Mouse (Mus musculus): ENCODE data around the gene Slc9a1.

Gene Slc9a1

DNA sequence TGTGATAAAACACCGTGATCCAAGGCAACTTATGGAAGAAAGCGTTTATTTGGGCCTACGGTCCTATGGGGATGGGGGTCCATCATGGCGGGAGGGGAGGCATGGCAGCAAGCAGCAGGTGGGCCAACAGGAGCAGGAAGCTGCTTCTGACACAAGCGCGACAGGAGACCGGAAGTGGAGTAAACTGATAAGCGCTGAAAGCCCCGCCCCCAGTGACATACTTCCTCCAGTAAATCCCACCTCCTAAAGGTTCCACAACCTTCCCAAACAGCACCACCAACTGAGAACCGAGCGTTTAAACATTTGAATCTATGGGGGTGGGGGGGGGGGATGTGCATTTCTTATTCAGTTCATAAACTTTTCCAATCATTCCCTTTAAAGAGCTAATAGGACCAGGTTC is 66.4 kb downstream of the Slc9a1 start:
- no peak for DNase-seq (ENCODE audit: low read depth, low spot score)

DNA sequence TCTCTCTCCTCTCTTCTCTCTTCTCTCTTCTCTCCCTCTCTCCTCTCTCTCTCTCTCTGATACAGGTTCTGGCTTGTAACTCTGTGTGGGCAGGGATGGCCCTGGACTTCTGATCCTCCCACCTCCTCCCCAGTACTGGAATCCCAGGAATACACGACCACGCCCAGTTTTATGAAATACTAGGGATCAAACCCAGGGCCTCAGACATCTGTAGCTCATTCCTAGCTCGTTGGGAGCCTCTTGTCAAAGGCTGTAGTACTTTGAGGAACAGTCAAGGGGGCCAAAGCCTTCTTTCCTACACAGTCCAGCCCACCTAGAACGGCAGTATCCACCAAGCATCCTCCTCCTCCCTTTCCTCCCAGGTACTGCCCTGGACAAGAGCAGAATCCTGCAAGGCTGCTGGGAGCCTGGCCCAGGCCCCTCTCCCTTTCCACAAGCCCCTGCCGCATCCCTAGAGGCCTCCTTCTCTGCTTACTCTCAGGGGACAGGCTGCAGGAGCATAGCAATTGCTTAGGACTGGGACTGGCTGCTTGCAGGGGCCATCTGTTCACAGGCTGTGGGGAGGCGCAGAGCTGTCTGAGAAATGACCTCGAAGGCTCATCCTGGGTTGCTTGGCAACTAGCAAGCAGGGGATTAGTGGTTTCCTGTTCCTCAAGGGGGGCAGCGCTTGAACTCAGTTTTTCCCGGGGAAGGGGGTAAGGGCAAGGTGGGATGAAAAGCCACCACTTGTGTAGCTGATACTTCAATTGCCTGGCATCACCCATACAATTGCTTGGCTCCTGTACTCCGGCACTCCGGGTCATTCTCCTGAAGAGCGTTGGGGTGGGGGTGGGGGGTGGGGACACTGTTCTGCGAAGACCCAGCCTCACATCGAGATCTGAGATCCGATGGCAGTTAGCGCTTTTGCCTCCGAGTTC is 70.2 kb downstream of the Slc9a1 start:
- peak; percentile 58 for DNase-seq (ENCODE audit: low read depth, low spot score)

DNA sequence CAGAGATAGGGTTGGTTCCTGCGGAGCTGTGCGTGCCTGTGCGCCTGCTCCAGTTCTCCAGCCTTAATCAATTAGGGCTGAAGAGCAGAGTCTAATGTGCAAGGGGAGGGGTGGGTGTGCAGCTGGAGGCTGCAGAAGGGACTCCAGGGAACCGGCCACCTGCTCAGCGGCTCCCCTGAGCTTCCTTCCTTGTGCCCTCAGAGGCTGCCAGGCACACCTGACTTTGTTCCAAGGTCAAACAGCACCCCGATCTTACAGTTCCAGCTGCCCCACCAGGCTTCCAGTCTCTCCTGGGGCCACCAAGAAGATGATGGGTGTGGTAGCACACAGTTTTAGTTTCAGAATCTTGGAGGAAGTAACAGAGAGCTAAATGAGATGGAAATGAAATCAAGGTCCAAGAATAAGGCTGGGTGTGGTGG is 70.9 kb downstream of the Slc9a1 start:
- no peak for DNase-seq (ENCODE audit: low read depth, low spot score)

DNA sequence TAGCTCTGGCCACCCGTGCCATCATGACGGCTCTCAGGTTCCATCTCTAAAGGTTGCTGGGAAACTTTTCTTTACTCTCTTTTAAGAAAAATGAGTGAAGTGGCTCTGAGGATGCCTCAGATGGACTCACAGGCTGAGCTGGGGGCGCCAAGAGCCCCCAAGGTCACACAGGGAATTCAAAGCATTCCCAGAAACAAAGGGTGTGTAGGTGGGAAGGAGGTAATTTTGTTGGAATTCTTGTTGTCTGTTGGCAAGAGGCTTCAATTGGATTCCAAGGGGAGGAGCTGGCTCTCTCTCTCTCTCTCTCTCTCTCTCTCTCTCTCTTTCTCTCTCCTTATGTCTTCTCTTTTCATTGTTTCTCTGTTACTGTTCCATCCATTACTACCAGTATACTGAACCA is 72.7 kb downstream of the Slc9a1 start:
- no peak for DNase-seq (ENCODE audit: low read depth, low spot score)

DNA sequence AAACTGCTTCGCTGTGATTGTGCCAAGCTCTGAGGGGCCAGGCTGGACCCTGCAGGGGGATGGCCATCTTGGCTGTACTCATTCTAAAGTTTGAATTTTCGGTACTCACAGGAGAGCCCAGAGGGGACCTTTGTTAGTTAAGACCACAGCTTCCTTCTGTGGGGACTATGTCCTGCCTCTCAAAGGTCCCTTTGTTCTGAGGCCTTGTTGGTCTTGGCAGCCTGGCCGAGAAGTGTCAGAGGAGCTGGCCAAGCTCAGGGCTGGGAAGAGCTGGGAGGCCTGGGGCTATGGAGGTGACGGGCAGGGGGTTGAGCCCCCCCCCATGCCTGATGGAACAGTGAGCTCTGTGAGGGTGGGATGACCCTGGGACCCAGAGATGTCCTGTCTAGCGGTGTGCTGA is 73.6 kb downstream of the Slc9a1 start:
- no peak for DNase-seq (ENCODE audit: low read depth, low spot score)

DNA sequence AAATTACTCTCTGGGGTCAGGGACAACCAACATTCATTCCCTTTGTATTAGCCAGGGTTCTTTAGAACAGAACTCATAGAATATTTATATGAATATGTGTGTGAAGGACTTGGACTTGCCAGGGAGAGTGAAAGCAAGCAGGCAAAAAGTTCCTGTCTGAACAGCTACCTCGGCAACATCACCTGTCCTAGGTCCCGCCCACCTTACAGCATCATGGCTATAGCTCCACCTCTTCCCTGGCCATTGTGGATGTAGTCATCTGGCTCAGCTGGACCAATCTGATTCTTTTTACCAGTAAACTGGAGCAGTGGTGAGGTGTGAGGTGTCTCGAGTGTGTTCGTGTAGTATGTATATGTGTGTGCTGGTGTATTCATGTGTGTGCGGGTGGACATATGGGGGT is 76.2 kb downstream of the Slc9a1 start:
- DNase-seq (ENCODE audit: low read depth, low spot score): no peak

DNA sequence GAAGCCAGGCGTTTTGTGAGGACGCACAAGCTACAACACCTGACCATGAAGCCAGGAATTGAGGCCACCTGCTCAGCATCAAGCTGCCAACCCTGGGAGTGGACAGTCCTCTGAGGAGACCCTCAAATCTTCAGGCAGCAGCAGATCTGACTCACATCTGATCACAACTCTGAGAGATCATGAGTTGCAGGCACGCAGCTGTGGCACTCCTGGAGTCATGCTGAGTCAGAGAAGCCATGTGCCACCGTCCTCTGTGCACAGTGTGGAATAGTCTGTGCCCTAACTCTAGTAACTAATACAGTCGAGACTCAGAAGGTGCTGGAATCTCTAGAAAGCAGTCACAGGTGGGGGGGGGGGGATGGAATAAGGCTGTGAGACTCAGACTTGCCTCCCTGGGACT is 77.9 kb downstream of the Slc9a1 start:
- no peak for DNase-seq (ENCODE audit: low read depth, low spot score)

DNA sequence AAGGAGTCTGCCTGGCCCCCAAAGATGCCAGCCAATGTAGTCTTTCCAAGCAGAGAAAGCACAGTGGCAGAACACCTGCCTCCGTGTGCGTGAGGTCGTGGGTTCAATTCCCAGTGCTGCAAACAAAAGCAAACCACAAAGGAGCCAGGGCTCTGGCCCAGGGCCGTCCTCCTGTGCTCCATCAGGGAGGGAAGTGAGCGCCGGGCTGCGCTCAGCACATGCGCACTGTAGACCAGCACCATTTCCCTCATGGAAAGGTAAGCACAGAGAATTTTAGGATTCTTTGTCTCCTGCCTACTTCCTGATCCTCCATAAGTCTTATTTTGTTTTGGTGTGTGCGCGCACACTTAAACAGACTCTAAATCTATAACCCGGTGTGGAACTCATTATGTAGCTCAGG is 78.5 kb downstream of the Slc9a1 start:
- no peak for DNase-seq (ENCODE audit: low read depth, low spot score)

DNA sequence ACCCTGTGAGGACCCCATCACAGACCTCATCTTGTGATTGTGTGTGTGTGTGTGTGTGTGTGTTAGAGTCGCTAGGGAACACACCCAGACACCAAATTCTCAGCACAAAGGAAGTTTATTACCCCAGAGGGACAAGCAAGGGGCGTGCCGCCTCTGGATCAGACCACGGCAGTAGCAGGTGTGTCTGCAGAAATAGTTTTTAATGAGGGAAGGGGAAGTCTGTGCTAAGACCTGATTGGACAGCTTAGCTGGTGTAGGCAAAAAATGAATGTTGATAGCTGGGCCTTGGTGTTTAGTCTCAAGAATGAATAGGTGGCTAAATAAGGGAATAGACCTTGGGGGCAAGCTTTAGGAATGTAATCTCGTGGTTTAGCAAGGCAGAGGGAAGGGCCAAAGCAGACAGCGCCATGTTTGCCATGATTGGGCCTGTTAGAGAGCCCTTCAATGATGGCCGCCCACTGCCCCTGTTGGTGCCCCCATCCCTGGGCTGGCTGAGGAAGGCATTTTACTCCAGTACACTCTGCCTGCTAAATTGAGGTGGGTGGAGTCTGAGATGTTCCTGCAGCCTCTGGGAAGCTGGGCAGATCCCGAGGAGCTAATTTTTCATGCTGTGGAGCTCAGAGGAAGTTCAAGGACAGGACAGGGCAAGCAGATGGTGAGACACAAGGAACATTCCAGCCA is 79.3 kb downstream of the Slc9a1 start:
- no peak for DNase-seq (ENCODE audit: low read depth, low spot score)

DNA sequence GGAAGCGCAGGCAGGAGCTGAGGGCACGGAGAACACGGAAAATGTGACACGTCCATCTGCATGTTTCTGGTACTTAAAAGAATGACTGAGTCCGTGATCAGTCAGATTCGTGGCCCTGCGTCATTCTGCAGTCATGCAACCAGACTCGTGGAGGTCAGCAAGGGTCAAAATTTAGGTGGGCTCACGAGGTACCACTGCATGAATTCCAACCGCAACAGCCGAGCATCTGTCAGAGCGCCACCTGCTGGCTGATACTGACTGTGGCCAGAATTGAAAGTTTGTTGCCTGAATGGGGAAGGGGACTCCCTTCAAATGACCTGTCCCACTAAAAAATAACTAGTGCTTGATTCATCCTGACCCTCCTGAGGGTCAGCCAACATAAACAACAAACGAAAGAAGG is 80.2 kb downstream of the Slc9a1 start:
- DNase-seq (ENCODE audit: low read depth, low spot score): no peak

DNA sequence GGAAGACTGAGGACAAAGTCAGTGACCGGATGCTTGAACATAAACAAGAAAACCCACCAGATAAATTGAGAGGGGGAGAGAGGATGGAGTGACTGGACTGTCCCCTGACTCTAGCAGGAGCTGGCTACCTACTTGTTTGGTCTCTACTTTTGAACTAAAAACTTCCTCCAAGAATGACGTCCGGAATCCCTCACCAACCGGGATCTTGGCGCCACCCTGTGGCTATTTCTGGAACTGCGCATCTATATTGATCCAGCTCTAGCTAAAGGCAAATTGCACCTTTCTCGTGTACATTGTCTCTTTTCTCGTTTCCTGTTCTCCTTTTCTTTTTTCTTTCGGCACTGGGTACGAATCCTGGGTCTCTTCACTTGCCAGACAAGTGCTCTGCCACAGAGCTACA is 82.0 kb downstream of the Slc9a1 start:
- DNase-seq (ENCODE audit: low read depth, low spot score): peak; percentile 74

DNA sequence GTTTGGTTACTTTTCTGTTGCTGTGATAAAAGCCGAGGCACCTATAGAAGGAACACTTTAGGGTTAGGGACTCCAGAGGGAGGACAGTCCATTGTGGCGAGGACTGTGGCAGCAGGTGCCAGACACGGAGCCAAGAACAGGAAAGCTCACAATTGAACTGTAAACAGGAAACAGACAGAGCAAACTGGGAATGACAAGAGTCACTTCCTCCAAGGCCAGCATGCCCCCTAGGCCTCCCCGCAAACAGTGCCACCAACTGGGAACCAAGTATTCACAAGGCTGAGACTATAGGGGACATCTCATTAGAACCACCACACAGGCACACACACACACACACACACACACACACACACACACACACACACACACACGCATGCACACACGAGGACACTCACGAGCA is 82.9 kb downstream of the Slc9a1 start:
- no peak for DNase-seq (ENCODE audit: low read depth, low spot score)

DNA sequence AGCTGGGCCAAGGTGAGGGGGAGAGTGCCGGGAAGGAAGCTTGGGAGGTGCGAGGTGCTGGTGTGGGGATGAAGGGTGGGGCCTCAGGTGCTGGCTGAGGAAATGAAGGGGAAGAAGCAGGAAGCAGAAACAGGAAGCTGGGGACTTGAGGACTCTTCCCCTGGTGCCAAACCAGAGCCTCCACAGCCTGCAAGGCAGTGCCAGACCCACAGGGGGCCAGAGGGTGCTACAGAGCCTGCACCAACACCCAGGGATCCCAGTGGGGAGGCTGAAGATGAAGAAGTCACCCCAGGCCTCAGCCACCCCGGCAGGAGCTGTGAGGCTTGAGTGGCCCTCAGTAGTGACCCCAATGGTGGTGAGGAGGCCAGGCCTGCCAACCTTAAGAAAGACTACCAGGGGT is 88.5 kb downstream of the Slc9a1 start:
- no peak for DNase-seq (ENCODE audit: low read depth, low spot score)

DNA sequence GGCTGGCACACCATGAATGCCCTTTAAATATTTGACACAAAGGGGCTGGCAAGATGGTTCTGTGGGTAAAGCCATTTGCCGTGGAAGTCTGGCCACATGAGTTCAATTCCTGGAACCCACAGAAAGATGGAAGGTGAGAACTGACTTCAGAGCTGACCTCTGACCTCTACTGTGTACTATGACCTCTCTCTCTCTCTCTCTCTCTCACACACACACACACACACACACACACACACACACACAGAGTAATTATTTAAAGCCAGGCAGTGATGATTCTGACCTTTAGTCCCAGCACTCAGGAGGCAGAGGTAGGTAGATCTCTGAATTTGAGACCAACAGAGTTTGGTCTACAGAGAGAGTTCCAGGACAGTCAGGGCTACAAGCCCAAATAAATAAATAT is 90.5 kb downstream of the Slc9a1 start:
- no peak for DNase-seq (ENCODE audit: low read depth, low spot score)

DNA sequence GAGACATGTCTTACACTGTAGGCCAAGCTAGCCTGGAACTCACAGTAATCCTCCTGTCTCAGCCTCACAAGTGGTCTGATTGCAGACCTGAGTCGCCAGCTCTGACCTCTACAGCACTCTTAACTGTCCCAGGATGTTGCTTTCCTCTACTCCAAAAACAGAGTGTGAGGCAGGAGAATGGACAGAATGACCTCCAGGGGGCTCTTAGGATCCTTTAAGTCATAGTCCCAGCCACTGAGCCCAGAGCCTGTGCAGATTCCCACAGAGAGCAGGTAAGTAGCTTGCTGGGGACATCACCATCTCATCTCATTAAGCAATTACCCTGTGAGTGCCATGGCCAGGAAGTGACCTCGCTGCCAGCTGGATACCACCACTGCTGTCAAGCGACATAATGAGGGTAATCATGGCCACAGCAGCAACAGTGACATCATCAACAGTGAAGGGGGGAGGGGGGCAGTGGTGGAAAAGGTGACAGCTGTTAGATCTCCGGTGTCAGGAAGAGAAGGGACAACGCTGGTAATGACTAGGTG is 91.4 kb downstream of the Slc9a1 start:
- no peak for DNase-seq (ENCODE audit: low read depth, low spot score)

DNA sequence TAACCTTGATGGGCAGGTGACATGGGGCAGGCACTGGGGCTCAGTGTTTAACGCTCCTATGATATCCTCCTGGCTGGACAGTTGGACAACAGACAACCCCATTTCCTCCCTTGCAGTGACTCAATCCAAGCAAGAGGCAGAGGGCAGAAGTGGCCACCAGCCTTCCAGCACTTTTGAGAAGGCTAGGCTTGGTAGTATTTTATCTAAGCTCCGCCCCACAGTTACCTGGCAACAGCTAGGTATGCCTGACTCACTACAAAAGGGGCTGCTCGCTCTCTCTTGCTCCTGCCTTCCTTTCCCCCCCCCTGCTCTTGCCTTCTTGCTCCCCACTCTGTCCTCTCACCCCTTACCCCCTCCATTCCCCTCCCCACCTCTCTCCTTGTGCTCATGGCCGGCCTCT is 91.9 kb downstream of the Slc9a1 start:
- no peak for DNase-seq (ENCODE audit: low read depth, low spot score)

DNA sequence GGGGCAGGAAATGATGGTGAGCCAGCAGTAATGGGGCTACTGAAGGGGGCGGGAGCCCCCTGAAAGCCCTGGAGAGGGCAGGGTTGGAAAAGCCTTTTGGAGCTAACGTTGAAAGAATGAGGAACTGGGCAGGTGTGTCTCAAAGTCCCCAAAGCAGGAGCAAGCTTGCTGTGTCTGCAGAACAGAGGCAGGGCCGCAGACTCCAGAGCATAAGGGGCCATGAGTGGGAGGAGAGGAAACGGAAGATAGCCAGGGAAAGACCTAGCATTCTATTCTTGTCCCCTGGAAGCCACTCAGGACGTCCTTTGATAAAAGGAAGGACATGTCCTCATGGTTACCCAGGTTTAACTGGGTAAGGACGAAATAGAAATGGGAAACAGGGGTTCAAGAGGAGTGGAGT is 93.7 kb downstream of the Slc9a1 start:
- no peak for DNase-seq (ENCODE audit: low read depth, low spot score)

DNA sequence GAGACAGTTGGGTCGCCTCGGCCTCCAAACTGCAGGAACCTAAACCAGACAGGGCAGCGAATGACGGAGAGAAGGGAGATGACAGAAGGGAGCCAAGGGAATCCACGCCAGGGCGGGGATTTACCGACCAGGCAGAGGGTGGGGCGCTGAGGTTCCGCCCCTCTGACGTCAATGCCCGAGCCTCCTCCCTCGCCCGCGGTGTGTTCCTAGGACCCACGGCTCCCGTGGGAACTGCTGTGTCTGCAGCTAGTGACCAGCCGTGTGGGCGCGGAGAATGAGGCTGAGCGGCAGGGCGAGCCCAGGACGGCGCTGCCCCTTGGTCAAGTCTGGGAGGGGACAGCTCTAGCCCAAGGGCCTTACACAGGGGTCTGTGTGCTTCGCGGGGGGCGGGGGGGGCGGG is 98.6 kb downstream of the Slc9a1 start:
- peak; percentile 67 for DNase-seq (ENCODE audit: low read depth, low spot score)

DNA sequence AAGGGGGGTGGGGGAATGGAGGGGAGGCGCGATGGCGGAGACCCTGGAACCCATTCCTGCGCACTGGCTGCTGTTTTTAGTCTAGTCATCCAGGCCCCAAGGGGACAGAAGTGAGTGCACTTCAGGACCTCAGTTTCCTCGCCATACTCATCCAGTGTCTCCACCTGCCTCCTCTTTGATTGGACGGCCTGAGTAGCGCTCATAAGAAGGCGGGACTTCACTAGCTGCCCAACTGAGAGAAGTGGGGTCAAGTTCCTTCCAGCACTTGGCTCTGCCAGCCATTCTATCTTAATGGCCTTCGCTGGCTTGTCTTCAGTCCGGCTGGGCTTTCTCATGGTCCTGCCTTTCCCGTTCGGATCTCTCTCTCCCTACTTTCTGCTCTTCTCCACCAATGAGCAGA is 99.6 kb downstream of the Slc9a1 start:
- no peak for DNase-seq (ENCODE audit: low read depth, low spot score)

DNA sequence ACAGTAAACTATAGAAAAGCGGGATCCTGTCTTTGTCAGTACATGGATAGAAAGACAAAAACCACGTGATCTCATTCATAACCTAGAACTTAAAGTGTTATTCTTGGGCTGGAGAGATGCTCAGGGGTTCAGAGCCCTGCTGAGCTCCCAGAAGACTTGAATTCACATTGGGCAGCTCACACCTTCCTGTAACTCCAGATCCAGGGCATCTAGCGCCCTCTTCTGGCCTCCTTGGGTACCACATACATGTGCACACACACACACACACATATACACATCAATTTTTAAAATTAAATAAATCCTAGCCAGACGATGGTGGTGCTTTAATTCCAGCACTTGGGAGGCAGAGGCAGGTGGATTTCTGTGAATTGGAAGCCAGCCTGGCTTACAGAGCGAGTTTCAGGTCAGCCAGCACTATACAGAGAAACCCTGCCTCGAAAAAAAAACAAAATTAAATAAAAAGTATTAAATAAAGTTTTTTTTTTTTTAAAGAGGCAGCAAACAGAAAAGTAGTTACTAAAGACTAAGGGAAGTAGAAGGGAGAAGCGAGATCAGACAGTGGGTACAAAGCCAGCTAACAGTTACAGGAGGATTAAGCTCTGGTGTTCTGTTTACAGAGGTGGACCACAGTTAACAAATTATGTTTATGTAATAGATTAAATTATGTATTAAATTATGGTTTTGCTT is 101.8 kb downstream of the Slc9a1 start:
- no peak for DNase-seq (ENCODE audit: low read depth, low spot score)

Measured in embryo, embryonic 11.5 days (tissue).